Mouse (Mus musculus): ENCODE measurements around the gene Cd19. TPM values are rescaled to one million over a fixed set of nuclear protein-coding genes. Genes with fewer than 3 reads are reported as not detected.
"Not testable (repeated sequence)": the region's sequence is repeated elsewhere in the genome, so short reads cannot be mapped to it uniquely, and the experiment has no call there.

The Cd19 gene
- polyA plus RNA-seq, 1 experiment from 2014 or later: not detected

- Histone ChIP-seq H3K27ac (ENCODE audit: low read length) (no peak overlapping the region), H3K4me2 (replicated peaks; ENCODE audit: low read depth, low read length) (no peak overlapping the region), H3K4me3 (ENCODE audit: low read depth, low read length) (no peak overlapping the region), H3K4me1 (ENCODE audit: control insufficient read depth, insufficient read depth, low read length) (no peaks in the 10 kb centered on the region), H3K27me3 (ENCODE audit: control insufficient read depth, insufficient read depth, low read length) (no peaks in the 10 kb centered on the region), H3K36me3 (ENCODE audit: control insufficient read depth, insufficient read depth, low read length) (no peaks in the 10 kb centered on the region), H3K9ac (replicated peaks; ENCODE audit: low read depth, low read length) (no peak overlapping the region), H3K9me3 (ENCODE audit: control insufficient read depth, low read depth, low read length) (no peaks in the 10 kb centered on the region)
- no peak for ATAC-seq (ENCODE audit: insufficient number of reproducible peaks, insufficient read depth, low FRiP score, low read depth)
- 58% methylated on average over 2 of the region's 2 CpGs for WGBS
These were observed 1.9 kb upstream of the Cd19 start for GRCm38 (mm10) chr7:126416615-126417014.

GRCm38 (mm10) chr7:126411061-126411460 lies 3.6 kb downstream of the Cd19 start:
- Histone ChIP-seq H3K4me1 (ENCODE audit: control insufficient read depth, insufficient read depth, low read length) (no peaks in the 10 kb centered on the region), H3K4me3 (ENCODE audit: low read depth, low read length) (no peak overlapping the region), H3K9ac (replicated peaks; ENCODE audit: low read depth, low read length) (no peak overlapping the region), H3K27me3 (ENCODE audit: control insufficient read depth, insufficient read depth, low read length) (no peaks in the 10 kb centered on the region), H3K27ac (ENCODE audit: low read length) (no peak overlapping the region), H3K9me3 (ENCODE audit: control insufficient read depth, low read depth, low read length) (no peaks in the 10 kb centered on the region), H3K4me2 (replicated peaks; ENCODE audit: low read depth, low read length) (no peak overlapping the region), H3K36me3 (ENCODE audit: control insufficient read depth, insufficient read depth, low read length) (no peaks in the 10 kb centered on the region)
- no peak for ATAC-seq (ENCODE audit: insufficient number of reproducible peaks, insufficient read depth, low FRiP score, low read depth)
- WGBS: 94% methylated on average over 4 of the region's 4 CpGs

DNA sequence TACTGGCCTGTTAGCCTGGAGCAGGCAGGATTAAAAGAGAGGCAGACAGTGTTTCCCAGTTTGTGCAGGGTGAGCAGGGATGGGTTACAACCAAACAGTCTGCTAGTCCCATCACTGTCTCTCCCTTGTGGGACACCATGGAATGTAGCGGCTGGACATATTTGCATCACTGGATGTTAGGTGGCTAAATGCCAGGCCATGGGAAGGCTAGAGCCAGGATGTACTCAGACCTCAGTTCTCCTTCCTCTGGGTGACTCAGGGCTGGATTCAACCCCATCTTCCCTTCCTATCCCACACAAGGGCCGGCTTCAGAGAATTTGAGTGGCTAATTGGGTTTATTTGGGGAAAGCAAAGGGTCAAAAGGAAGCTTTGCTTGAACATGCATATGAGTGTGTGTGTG lies 6.0 kb downstream of the Cd19 start:
- no peak overlapping the region for H3K27ac ChIP-seq (ENCODE audit: low read length)
- H3K4me2 ChIP-seq (replicated peaks; ENCODE audit: low read depth, low read length): no peak overlapping the region
- no peak overlapping the region for H3K4me3 ChIP-seq (ENCODE audit: low read depth, low read length)
- H3K9ac ChIP-seq (replicated peaks; ENCODE audit: low read depth, low read length): no peak overlapping the region
- no peak for ATAC-seq (ENCODE audit: insufficient number of reproducible peaks, insufficient read depth, low FRiP score, low read depth)
- no peaks in the 10 kb centered on the region for H3K27me3 ChIP-seq (ENCODE audit: control insufficient read depth, insufficient read depth, low read length)
- no peaks in the 10 kb centered on the region for H3K4me1 ChIP-seq (ENCODE audit: control insufficient read depth, insufficient read depth, low read length)
- no peaks in the 10 kb centered on the region for H3K36me3 ChIP-seq (ENCODE audit: control insufficient read depth, insufficient read depth, low read length)
- no peaks in the 10 kb centered on the region for H3K9me3 ChIP-seq (ENCODE audit: control insufficient read depth, low read depth, low read length)
- 76% methylated on average over 2 of the region's 2 CpGs for WGBS

DNA sequence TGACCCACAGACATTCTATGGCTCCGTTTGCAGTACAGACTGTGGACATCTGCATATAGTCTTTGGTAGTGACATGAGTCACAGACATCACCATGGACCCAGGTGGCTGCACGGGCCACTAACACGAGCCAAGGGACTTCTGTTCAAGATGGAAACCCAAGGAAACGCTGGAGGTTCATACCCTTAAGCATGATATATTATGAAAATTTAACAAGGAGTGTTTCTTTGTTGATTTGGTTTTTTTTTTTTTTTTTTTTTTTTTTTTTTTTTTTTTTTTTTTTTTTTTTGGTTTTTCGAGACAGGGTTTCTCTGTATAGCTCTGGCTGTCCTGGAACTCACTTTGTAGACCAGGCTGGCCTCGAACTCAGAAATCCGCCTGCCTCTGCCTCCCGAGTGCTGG lies 12.2 kb downstream of the Cd19 start:
- H3K4me3 ChIP-seq (ENCODE audit: low read depth, low read length); H3K9me3 ChIP-seq (ENCODE audit: control insufficient read depth, low read depth, low read length); H3K4me1 ChIP-seq (ENCODE audit: control insufficient read depth, insufficient read depth, low read length); ATAC-seq (ENCODE audit: insufficient number of reproducible peaks, insufficient read depth, low FRiP score, low read depth); H3K4me2 ChIP-seq (replicated peaks; ENCODE audit: low read depth, low read length); H3K36me3 ChIP-seq (ENCODE audit: control insufficient read depth, insufficient read depth, low read length); H3K27ac ChIP-seq (ENCODE audit: low read length); H3K9ac ChIP-seq (replicated peaks; ENCODE audit: low read depth, low read length); H3K27me3 ChIP-seq (ENCODE audit: control insufficient read depth, insufficient read depth, low read length): not testable (repeated sequence)
- WGBS: 84% methylated on average over 8 of the region's 8 CpGs

DNA sequence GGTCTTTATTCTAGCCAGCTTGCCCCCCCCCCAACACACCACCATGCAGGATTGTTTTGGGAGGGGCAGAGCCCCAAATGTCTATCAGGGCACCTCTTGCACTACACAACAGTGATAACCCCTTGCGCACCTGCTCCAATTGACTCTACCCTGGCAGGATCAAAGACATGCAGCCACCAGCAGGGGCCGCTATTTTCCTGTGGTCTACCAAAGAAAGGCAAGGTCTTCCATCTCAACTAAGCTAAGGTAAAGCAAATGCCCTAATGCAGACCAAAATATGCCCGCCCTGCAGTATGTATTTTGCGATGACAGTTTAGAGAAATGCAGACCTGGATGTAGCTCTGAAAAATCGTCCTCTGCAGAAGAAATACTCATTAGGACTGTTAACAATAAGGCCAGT lies 15.1 kb downstream of the Cd19 start:
- H3K9me3 ChIP-seq (ENCODE audit: control insufficient read depth, low read depth, low read length): no peaks in the 10 kb centered on the region
- 11% methylated on average over 5 of the region's 5 CpGs for WGBS
- peaks cover 5% of the 10 kb centered on the region; the same call in 1 of the 2 replicates for H3K4me1 ChIP-seq (ENCODE audit: control insufficient read depth, insufficient read depth, low read length)
- H3K27ac ChIP-seq (ENCODE audit: low read length): no peak overlapping the region
- H3K36me3 ChIP-seq (ENCODE audit: control insufficient read depth, insufficient read depth, low read length): no peaks in the 10 kb centered on the region
- H3K4me2 ChIP-seq (replicated peaks; ENCODE audit: low read depth, low read length): no peak overlapping the region
- no peaks in the 10 kb centered on the region for H3K27me3 ChIP-seq (ENCODE audit: control insufficient read depth, insufficient read depth, low read length)
- H3K4me3 ChIP-seq (ENCODE audit: low read depth, low read length): no peak overlapping the region
- H3K9ac ChIP-seq (replicated peaks; ENCODE audit: low read depth, low read length): no peak overlapping the region
- no peak for ATAC-seq (ENCODE audit: insufficient number of reproducible peaks, insufficient read depth, low FRiP score, low read depth)

GRCm38 (mm10) chr7:126397822-126398221 lies 16.9 kb downstream of the Cd19 start:
- peaks cover 5% of the 10 kb centered on the region; the same call in 1 of the 2 replicates for H3K4me1 ChIP-seq (ENCODE audit: control insufficient read depth, insufficient read depth, low read length)
- no peak for ATAC-seq (ENCODE audit: insufficient number of reproducible peaks, insufficient read depth, low FRiP score, low read depth)

DNA sequence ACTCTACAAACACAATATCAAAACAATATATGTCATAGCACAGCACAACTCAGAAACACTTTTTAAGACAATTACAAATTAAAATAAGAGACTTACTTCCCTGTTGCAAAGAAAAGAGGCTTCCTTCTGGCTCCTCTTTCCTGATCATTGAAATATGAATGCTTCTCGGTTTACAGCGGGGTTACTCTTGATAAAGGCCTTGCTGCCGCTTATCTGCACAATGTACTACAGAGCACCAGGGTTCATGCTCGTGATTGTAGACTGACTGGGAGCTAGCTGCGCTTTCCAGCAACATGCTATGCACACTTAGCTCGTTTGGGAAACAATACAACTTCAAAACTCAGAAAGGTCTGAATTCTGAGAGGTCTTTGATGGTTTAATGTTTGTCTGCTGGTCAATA lies 17.5 kb downstream of the Cd19 start:
- Histone ChIP-seq H3K9ac (replicated peaks; ENCODE audit: low read depth, low read length) (no peak overlapping the region), H3K4me2 (replicated peaks; ENCODE audit: low read depth, low read length) (peak overlapping the region; percentile 17; the same call in 1 of the 2 replicates), H3K27me3 (ENCODE audit: control insufficient read depth, insufficient read depth, low read length) (no peaks in the 10 kb centered on the region), H3K9me3 (ENCODE audit: control insufficient read depth, low read depth, low read length) (no peaks in the 10 kb centered on the region), H3K36me3 (ENCODE audit: control insufficient read depth, insufficient read depth, low read length) (no peaks in the 10 kb centered on the region), H3K27ac (ENCODE audit: low read length) (no peak overlapping the region), H3K4me1 (ENCODE audit: control insufficient read depth, insufficient read depth, low read length) (peaks cover 5% of the 10 kb centered on the region; the same call in 1 of the 2 replicates), H3K4me3 (ENCODE audit: low read depth, low read length) (no peak overlapping the region; the same call in 1 of the 2 replicates)
- ATAC-seq (ENCODE audit: insufficient number of reproducible peaks, insufficient read depth, low FRiP score, low read depth): no peak
- WGBS: 51% methylated on average over 6 of the region's 6 CpGs

More at GRCm38 (mm10) chr7:126397822-126398221, 16.9 kb downstream of the Cd19 start:
- H3K4me2 ChIP-seq (replicated peaks; ENCODE audit: low read depth, low read length): no peak overlapping the region
- H3K27ac ChIP-seq (ENCODE audit: low read length): no peak overlapping the region
- H3K36me3 ChIP-seq (ENCODE audit: control insufficient read depth, insufficient read depth, low read length): no peaks in the 10 kb centered on the region
- 88% methylated on average over 4 of the region's 4 CpGs for WGBS
- no peak overlapping the region for H3K9ac ChIP-seq (replicated peaks; ENCODE audit: low read depth, low read length)
- H3K4me3 ChIP-seq (ENCODE audit: low read depth, low read length): no peak overlapping the region
- no peaks in the 10 kb centered on the region for H3K27me3 ChIP-seq (ENCODE audit: control insufficient read depth, insufficient read depth, low read length)
- H3K9me3 ChIP-seq (ENCODE audit: control insufficient read depth, low read depth, low read length): no peaks in the 10 kb centered on the region

GRCm38 (mm10) chr7:126396298-126397119 lies 18.2 kb downstream of the Cd19 start, which contains the start of gene Nfatc2ip:
Nfatc2ip (minus strand) TSS chr7:126396737.
- Histone ChIP-seq H3K9ac (replicated peaks; ENCODE audit: low read depth, low read length) (peak within 1 kb of the TSS; percentile 55), H3K27ac (ENCODE audit: low read length) (no peak within 1 kb of the TSS), H3K4me2 (replicated peaks; ENCODE audit: low read depth, low read length) (peak within 1 kb of the TSS; percentile 85), H3K4me3 (ENCODE audit: low read depth, low read length) (peak within 1 kb of the TSS; percentile 88), H3K27me3 (ENCODE audit: control insufficient read depth, insufficient read depth, low read length) (no peaks in the 10 kb centered on the region), H3K9me3 (ENCODE audit: control insufficient read depth, low read depth, low read length) (no peaks in the 10 kb centered on the region), H3K4me1 (ENCODE audit: control insufficient read depth, insufficient read depth, low read length) (peaks cover 5% of the 10 kb centered on the region; the same call in 1 of the 2 replicates), H3K36me3 (ENCODE audit: control insufficient read depth, insufficient read depth, low read length) (no peaks in the 10 kb centered on the region)
- WGBS: 1% methylated on average over 59 of the region's 59 CpGs
- ATAC-seq (ENCODE audit: insufficient number of reproducible peaks, insufficient read depth, low FRiP score, low read depth): peak; percentile 100
